Mouse (Mus musculus): ENCODE measurements around the gene Metap2.
"Not testable (repeated sequence)": the region's sequence is repeated elsewhere in the genome, so short reads cannot be mapped to it uniquely, and the experiment has no call there.

Metap2 gene

GRCm38 (mm10) chr10:93835115-93835514, 61.8 kb downstream of the Metap2 start:
- not testable (repeated sequence) for DNase-seq (ENCODE audit: low spot score)

DNA sequence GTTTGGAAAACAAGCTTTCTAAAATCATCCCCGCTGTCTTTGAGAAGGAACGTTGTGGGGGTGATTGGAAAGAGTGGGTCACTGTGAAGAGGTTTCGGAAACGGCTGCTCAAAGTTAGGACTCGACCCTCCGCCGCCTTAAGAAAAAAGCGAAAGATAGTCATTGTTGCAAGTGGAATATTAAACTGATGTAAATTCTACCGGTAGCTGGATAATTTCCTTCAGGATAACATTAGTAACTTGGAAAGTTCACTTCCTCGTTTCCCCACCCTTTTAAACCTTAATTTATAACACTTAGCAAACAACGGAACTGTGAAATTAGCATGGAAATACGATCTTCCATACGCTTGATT, 62.5 kb downstream of the Metap2 start:
- no peak for DNase-seq (ENCODE audit: low spot score)

- DNase-seq (ENCODE audit: low spot score): peak; percentile 50
Measured at GRCm38 (mm10) chr10:93833699-93834393, 63.0 kb downstream of the Metap2 start.

DNA sequence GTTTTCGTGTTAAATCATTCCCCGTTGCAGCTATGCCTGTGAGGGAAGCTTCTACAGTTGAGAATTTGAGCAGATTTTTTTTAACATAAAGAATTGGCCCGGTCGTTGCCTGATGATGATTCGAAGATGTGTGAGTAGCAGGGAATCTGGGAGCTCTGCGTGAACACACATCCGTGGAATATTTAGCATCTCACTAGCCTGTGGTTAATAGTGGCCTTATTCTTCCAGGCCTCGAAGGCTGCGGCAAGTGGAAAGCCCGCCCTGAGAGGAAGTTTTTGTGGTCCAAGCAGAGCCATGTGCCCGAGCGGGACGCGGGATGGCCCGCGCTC, 63.6 kb downstream of the Metap2 start:
- DNase-seq (ENCODE audit: low spot score): no peak

DNA sequence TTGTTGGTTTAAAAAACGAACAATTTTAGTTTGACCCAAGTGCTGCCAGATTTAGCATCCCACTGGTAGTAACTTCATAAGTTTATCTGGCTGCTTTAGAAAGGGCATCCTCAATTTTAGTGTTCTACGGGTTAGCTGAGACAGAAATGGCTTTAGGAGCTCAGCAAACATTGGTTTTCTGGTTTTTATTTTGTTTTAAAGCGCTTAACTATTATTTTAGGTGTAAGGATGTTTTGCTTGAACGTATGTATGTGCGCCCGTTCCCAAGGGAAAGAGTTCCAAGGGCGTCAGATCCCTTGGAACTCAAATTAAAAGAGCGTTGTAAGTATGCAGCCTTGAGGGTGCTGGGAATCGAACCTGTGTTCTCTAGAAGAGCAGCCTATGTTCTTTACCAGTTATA, 64.1 kb downstream of the Metap2 start:
- no peak for DNase-seq (ENCODE audit: low spot score)

DNA sequence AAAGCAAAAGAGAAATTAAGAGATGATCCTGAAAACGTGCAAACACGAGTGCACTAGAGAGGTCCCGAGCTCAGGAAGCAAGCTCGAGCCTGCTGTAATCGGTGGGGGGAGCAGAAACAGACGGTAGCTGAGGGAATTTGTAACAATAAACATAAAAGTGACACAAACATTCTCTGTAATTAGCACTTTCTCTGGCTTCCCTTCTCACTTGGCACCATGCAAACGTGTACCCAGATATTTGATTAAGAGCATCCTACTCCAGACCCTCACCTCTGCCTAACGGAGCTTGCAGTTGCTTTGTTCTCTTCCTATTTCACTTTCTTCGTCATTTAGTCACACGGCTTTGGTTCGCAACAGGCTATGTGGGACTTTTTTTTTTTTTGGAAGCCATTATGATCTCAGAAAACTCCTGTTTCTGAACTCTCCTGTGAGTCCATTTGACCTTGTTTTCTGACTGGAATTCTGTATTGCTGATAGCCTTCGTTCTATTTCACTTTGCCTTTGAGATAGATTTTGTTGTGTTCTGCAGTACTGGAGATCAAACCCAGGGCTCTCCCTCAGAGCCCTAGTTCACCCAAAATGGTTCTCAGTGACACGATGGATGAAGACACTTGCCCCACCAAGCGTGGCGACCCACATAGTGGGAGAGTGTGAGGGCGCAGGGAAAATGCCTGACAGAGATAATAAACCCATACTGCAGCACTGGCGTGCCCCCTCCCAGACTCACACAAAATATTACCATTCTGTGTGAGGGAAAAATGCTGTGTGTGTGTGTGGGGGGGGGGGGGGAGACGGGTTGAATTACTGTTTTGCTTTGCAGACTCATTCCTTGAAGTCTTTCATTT, 64.9 kb downstream of the Metap2 start:
- no peak for DNase-seq (ENCODE audit: low spot score)

GRCm38 (mm10) chr10:93830931-93831729, 65.8 kb downstream of the Metap2 start, which contains the start of gene Usp44:
Gene Usp44 (plus strand): TSS chr10:93831555.
- no peak for DNase-seq (ENCODE audit: low spot score)

DNA sequence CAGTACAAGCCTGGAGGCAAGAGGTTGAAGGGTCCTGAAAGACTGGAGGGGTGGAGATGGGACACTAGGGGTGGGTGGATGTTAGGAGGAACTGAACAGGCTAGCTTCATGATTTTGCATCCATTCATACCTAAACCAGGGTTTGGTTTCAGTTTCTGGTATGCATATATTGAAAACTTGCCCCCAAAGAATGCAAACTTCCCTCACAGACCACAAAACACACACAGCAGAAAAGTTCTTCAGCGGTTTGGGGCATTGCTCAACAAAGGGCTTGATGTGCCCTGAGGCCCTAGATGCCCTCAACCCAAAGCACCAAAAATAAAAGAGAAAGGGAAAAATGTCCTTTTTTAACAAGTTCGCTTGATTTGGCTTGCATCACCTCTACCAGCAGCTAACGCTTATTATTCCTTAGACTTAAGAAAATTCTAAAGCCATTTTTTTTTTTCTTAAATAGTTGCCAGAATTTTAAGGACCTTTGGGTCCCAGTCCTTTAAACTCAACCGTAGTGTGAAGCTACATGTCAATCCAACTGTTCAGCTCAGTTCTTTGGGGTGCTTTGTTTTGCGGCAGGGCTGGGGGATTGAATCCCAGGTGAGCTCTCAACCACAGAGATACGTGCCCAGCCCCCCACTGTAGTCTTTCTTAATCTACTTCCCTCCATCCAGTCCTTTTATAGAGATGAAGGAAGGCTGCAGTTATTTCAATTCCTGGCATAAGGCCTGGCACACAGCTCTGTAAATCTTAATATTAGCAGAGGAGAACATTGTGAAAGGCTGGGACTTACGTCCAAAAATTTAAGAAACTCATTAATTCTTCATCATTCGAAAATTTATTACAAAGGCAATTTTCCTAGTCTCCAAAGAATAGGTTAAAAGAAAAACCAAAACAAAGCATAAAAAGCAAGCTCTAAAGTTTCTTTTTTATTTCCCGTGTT, 66.7 kb downstream of the Metap2 start:
- no peak for DNase-seq (ENCODE audit: low spot score)

- peak; percentile 73 for DNase-seq (ENCODE audit: low spot score)
Measured at GRCm38 (mm10) chr10:93818661-93819060, 78.2 kb downstream of the Metap2 start.

DNA sequence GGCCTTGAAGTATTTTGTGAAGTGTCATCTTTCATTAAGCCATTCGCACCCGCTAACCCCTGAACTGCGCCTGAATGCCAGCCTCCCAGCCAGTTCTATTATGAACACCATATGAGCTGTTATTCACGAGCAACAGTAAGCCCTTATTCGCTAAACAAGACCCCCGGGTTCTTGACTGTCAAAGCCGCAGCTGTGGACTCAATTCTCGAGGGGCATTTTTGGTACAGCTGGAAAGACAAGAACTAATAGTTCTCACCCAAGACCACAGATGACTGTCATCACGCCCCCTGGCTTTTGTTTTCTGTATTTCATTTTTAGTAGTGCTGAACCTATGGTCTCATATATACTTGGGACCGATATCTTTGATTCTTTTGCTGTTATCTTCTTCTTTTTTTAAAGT, 83.1 kb downstream of the Metap2 start:
- DNase-seq (ENCODE audit: low spot score): no peak

- DNase-seq (ENCODE audit: low spot score): no peak
Measured at GRCm38 (mm10) chr10:93812774-93813415, 84.0 kb downstream of the Metap2 start.

- DNase-seq (ENCODE audit: low spot score): no peak
Measured at GRCm38 (mm10) chr10:93812098-93812497, 84.8 kb downstream of the Metap2 start.

- DNase-seq (ENCODE audit: low spot score): no peak
Measured at GRCm38 (mm10) chr10:93810590-93811185, 86.2 kb downstream of the Metap2 start.

DNA sequence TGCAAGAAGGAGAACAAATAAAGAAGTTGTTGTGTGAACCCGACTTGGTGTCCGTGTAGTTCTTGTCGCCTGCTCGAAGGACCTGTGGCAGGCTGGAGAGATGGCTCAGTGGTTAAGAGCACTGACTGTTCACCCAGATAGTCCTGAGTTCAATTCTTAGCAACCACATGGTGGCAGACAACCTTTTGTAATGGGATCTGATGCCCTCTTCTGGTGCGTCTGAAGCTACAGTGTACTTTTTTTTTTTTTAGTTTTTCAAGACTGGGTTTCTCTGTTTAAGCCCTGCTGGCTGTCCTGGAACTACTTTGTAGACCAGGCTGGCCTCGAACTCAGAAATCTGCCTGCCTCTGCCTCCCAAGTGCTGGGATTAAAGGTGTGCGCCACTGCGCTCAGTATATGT, 87.5 kb downstream of the Metap2 start:
- not testable (repeated sequence) for DNase-seq (ENCODE audit: low spot score)

Measured in c-Kit-positive CD71-positive TER-119-positive erythroid progenitor cells, embryonic 14.5 days (primary cell).